Mouse (Mus musculus) ES-Bruce4 (cell line): Measurements from ENCODE around the gene Foxp2. TPM values are rescaled to one million over a fixed set of nuclear protein-coding genes. Genes with fewer than 3 reads are reported as not detected.

ENCODE experiments used
- H3K27ac ChIP-seq: 2 replicates; pipeline ENCODE4 v1.5.1; 2012; ENCODE audit warnings: low read length, inconsistent platforms; ENCODE audit not compliant: insufficient read depth
- H3K27me3 ChIP-seq: 2 replicates; pipeline ENCODE4 v1.6.1; 2012; ENCODE audit warnings: mild to moderate bottlenecking, low read length, inconsistent platforms; ENCODE audit not compliant: control insufficient read depth, poor library complexity, insufficient read depth, severe bottlenecking
- H3K36me3 ChIP-seq: 2 replicates; pipeline ENCODE4 v1.6.1; 2012; ENCODE audit warnings: inconsistent platforms, mild to moderate bottlenecking, low read length, moderate library complexity; ENCODE audit not compliant: control insufficient read depth, poor library complexity, insufficient read depth, severe bottlenecking
- H3K4me1 ChIP-seq: one replicate; pipeline ENCODE4 v1.8.1; 2011; ENCODE audit warnings: low read length; ENCODE audit not compliant: control insufficient read depth, insufficient read depth
- H3K4me3 ChIP-seq: 2 replicates; pipeline ENCODE4 v1.5.1; 2011; ENCODE audit warnings: low read depth, mild to moderate bottlenecking, low read length
- H3K9ac ChIP-seq: 2 replicates; pipeline ENCODE4 v1.6.1; 2012; ENCODE audit warnings: low read depth, mild to moderate bottlenecking, inconsistent platforms; ENCODE audit not compliant: poor library complexity, severe bottlenecking
- H3K9me3 ChIP-seq: replicated peaks from 2 replicates; pipeline ENCODE4 v1.6.1; 2012; ENCODE audit warnings: mild to moderate bottlenecking, low read length, inconsistent platforms; ENCODE audit not compliant: control insufficient read depth, poor library complexity, insufficient read depth, severe bottlenecking
- CTCF ChIP-seq: IDR thresholded peaks from one replicate; pipeline ENCODE4 v1.8.1; 2011; ENCODE audit warnings: low read depth, low read length
- EP300 ChIP-seq: IDR thresholded peaks from 2 replicates; pipeline ENCODE4 v1.6.1; 2011; ENCODE audit warnings: low read depth, low read length; ENCODE audit not compliant: insufficient read depth
- POLR2A ChIP-seq: IDR thresholded peaks from one replicate; pipeline ENCODE4 v1.8.1; 2011; ENCODE audit warnings: low read length; ENCODE audit not compliant: insufficient read depth
- polyA plus RNA-seq: library from polyadenylated mRNA; stranded (reverse); fragments of >200 nt; gene quantifications from 2 replicates; pipeline ENCODE4 v1.2.4, GENCODE M21; 2011; ENCODE audit warnings: low read depth; ENCODE audit not compliant: missing spikeins, insufficient read depth, insufficient read length

Foxp2 gene
- polyA plus RNA-seq, 1 experiment = 1.3 TPM

DNA sequence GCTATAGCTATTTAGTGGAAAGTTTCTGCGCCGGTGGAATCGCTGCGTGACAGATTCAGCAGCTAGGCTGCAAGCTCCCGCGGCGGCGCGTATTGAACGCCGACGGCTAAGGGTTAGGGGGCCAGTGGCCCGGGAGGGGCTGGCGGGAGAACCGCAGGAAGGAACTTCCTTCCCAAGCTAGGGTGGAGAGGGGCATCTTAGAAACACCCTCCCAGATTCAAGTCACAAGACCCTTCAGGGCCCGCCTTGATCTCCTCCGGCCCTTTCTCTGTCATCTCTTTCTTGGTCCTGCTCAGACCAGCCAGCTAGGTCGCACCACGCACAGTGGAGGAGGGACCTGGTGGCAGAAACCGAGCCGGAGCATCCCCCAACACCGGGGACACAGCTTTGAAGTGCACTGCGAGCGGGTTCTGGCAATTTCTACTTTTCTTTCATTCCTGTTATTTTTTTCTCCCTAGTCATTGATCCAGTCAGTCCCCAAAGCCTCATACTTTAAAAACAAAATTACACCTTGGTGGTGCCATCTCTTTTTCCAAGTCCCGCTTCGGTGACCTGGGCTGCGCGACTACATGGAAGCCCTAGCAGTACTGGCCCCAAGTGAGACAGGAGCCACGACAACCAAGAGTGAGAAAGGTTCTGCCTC is 1.1 kb upstream of the Foxp2 start:
- Histone ChIP-seq H3K9me3 (no peaks in the 10 kb centered on the region), H3K4me1 (no peaks in the 10 kb centered on the region), H3K4me3 (peak overlapping the region; percentile 88), H3K36me3 (no peaks in the 10 kb centered on the region), H3K27ac (no peak overlapping the region), H3K27me3 (peaks cover 14% of the 10 kb centered on the region), H3K9ac (peak overlapping the region; percentile 51)
- TF ChIP-seq EP300 (no peak), CTCF (no peak), POLR2A (no peak)

DNA sequence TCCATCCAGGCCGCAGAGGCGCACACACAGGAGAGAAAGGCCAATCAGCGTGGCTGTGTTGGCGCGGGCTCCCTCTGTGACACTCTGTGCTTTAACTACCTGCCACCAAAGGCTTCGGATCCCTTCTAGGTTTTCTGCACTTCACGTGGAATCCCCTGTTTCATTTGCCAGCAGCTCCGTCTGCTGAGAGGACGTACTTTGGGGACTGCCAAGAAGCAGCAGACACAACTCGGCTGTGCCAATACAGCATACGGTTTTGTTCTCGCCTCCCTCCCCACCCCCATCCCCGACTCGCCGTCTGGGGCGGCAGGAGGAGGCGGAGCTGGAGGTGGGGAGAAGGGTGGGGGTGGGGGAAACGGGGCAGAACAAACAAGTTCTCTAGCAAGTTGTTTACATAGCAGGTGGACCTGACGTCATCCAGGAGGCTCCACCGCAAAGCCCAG is 549 bp upstream of the Foxp2 start:
- Histone ChIP-seq H3K27me3 (peaks cover 14% of the 10 kb centered on the region), H3K27ac (no peak overlapping the region), H3K9me3 (no peaks in the 10 kb centered on the region), H3K36me3 (no peaks in the 10 kb centered on the region), H3K4me3 (peak overlapping the region; percentile 88), H3K9ac (no peak overlapping the region), H3K4me1 (no peaks in the 10 kb centered on the region)
- TF ChIP-seq CTCF (no peak), POLR2A (no peak), EP300 (0 out of 2 replicates have a peak, but pooled peaks have one; percentile 35)

DNA sequence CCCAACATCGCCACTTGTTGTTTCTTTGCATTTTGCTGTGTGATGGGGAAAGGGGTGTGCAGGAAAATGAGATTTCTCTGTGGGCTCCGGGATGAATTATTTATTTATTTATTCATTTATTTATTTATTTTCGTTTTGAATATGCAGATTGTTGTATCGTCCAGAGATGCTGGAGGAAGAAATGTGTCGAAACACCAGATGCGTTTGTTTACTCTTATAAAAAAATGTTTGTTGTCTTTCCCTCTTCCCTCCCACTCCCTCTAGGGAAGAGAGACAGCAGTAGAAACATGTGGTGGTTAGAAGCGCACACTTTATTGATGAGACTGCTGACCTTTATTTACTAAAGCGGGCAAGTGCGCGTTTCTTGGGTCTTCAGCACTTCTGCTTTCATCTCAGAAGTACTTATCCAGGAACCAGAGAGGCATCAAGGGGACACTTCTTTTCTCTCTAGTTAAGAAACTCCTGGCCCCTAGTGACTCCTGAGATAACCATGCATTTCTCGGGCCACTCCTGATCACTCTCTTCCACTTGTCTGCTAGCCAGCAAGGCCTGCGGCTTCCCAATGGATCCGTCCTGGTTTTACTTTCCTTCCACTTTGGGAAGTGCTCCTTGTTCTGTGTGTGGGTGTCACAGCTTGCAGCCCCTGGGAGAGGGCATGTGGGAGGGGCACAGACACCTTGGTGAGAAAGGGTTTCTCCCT is 972 bp downstream of the Foxp2 start:
- Histone ChIP-seq H3K4me1 (no peaks in the 10 kb centered on the region), H3K9me3 (no peaks in the 10 kb centered on the region), H3K27ac (no peak overlapping the region), H3K4me3 (peak overlapping the region; percentile 88), H3K36me3 (no peaks in the 10 kb centered on the region), H3K27me3 (peaks cover 14% of the 10 kb centered on the region), H3K9ac (peak overlapping the region; percentile 56; the same call in 1 of the 2 replicates)
- TF ChIP-seq CTCF (no peak), POLR2A (no peak), EP300 (no peak)

DNA sequence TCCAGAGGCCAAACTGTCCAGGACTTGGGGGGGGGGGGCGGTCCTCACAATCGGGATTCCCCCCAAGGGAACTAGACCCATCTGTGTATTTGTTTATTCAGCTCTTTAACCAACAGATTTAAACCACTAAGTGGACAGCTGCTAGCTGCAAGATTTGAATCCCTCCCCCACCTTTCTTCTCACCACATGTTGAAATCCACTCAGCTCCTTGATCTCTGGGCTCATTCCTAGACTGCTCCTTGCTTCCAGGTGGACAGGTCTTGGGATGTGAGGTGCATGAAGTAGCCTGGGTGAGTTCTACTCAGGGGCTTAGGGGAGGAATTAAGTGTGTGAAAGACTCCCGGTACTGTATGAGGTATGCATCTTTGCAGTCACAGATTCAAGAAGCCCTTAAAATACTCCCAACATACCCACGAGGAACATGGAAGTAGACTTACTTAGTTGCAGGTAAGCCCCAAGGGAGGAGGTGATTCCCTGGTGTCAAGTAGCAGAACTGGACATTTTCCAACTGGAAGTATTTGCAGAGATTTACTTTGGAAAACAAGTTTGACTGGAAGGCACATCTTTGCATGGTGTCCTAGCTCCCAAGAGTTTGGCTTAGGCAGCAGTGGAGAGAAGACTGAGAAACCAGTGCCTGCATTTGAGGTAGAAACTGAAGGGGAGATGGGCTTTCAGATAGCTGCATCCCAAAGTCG is 2.3 kb downstream of the Foxp2 start:
- H3K4me3 ChIP-seq = no peak overlapping the region
- peaks cover 14% of the 10 kb centered on the region for H3K27me3 ChIP-seq
- no peak for TF ChIP-seq EP300
- no peak for TF ChIP-seq POLR2A
- no peak for TF ChIP-seq CTCF
- no peak overlapping the region for H3K27ac ChIP-seq
- H3K9ac ChIP-seq = no peak overlapping the region
- no peaks in the 10 kb centered on the region for H3K9me3 ChIP-seq
- H3K36me3 ChIP-seq = no peaks in the 10 kb centered on the region
- no peaks in the 10 kb centered on the region for H3K4me1 ChIP-seq

DNA sequence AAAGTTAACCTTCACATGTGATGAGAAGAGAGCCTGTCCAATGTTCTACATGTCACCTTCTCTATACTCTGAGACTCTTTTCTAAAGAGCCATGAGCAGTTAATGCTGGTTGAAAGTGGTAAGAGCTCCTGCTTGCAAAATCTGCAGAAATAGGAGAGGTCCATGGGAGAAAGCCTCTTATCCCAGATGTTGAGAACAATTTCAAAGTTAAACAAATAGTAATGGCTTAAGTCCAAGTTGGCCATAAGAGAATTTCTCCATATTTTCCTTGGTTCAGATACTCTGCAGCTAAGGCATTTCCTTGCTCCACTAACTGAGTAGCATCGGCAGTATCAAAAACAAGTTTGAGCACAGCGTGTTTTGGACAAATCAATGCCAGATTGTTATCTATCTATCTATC is 13.9 kb downstream of the Foxp2 start:
- no peaks in the 10 kb centered on the region for H3K36me3 ChIP-seq
- TF ChIP-seq POLR2A (no peak), CTCF (no peak), EP300 (no peak)
- H3K27me3 ChIP-seq = no peaks in the 10 kb centered on the region
- no peak overlapping the region for H3K27ac ChIP-seq
- H3K4me1 ChIP-seq = no peaks in the 10 kb centered on the region
- no peak overlapping the region for H3K9ac ChIP-seq
- no peak overlapping the region for H3K4me3 ChIP-seq
- no peaks in the 10 kb centered on the region for H3K9me3 ChIP-seq

DNA sequence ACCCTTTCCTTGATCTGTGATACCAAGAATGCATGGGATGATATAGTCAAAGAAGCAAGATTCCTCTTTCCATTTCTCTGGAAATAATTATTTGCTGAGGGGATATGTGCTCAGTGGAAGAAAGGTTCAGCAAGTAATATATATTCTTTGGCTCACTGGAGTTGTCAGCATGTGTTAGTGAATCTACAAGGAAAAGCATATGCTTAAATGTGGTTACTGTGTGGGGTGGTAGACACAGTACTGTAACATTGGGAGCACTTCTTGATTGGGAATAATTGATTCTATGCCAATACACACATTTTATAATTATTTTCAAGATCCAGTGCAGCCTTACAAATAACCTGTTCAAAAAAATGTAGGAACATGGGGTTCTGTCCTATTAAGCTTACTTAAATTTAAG is 21.6 kb downstream of the Foxp2 start:
- Histone ChIP-seq H3K27ac (no peak overlapping the region), H3K27me3 (peaks cover 1% of the 10 kb centered on the region; the same call in 1 of the 2 replicates), H3K9ac (no peak overlapping the region), H3K4me1 (no peaks in the 10 kb centered on the region), H3K4me3 (no peak overlapping the region), H3K36me3 (no peaks in the 10 kb centered on the region), H3K9me3 (no peaks in the 10 kb centered on the region)
- TF ChIP-seq CTCF (no peak), POLR2A (no peak), EP300 (no peak)
